Mouse (Mus musculus): Measurements from ENCODE around the gene Dnajc12.
"Not testable (repeated sequence)": the region's sequence is repeated elsewhere in the genome, so short reads cannot be mapped to it uniquely, and the experiment has no call there.

Dnajc12 gene

GRCm38 (mm10) chr10:63386991-63387390 lies 4.7 kb downstream of the Dnajc12 start:
- DNase-seq, result peak; percentile 17

GRCm38 (mm10) chr10:63388948-63389347 lies 6.7 kb downstream of the Dnajc12 start:
- no peak for DNase-seq

DNA sequence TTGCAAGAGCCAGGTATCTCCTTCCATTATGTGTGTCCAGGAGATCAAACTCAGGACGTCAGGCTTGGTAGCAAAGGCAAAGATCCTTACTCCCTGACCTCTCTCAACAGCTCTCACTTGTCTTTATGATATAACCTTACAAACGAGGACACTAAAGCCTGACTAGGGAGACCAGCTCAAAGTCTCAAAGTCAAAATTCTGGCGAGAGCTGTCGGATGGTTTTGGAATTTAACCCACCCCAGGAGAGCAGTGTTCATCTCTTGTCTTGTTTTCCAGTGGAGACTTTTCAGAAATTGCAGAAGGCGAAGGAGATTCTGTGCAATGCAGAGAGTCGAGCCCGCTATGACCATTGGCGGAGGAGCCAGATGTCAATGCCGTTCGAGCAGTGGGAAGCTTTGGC lies 14.7 kb downstream of the Dnajc12 start:
- no peak for DNase-seq

DNA sequence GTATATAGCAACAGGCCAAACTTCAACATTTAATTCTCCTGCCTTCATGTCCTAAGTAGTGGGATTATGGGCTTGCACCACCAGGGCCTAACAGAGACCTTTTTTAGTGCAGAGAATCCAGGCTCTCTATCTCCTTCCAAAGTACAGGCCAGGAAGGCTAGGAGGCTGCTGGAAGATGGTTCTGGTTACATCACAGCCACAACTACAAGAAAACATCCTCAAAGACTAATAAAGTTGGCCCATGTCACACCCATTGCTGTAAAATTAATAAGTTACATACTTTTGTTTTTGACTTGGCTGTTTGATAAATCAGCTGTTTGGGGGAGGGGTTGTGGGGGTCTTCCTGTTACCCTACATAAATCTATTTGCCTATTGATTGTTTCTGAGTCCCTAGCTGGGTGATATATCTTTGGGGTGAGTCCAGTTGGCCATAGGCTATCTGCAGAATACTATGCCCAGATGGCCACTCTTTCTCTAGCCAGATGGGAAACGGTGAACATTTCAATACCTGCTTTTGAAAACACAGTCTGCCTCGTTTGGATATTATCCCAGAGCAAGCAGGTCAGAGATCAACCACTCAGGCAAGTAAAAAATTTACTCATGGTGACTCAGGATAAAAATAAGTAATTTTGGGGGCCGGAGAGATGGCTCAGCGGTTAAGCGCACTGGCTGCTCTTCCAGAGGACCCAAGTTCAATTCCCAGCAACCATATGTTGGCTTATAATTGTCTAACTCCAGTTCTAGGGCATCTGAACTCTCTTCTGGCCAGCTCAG lies 20.7 kb downstream of the Dnajc12 start:
- no peak for DNase-seq

GRCm38 (mm10) chr10:63403636-63404035 lies 21.4 kb downstream of the Dnajc12 start:
- DNase-seq, result no peak

DNA sequence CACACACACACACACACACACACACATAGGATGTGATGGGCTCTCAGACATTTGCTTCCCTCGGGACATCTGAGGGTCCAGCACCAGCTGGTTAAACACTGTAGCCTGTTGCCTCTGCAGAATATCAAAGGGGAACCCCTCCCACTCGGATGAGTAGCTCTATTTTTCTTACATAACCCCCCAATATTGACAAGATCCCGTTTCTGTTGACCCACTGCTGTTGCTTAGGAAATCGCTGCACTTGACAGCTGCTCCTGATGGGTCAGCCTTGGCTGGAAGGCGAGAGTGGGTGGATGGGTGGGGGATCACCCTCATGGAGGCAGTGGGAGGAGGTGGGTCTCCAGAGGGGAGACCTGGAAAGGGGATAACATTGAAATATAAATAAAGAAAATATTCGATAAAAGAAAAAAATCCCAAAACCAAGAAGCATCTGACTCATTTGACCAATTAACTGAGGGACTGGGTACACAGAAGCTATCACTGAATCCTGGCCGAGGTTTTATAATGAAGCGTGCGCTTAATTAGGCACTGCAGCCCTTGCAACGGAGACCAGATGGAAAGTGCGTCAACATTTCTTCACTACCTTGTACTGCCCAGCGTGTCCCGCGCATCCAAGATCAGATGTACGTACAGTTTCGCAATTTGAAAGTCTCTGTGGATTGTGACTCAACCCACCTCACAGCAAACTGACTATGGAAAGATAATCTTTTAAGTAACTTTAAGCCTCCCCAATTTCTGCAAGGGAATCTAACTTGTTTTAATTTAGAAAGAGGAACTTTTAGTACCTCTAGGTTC lies 28.1 kb downstream of the Dnajc12 start:
- no peak for DNase-seq

DNA sequence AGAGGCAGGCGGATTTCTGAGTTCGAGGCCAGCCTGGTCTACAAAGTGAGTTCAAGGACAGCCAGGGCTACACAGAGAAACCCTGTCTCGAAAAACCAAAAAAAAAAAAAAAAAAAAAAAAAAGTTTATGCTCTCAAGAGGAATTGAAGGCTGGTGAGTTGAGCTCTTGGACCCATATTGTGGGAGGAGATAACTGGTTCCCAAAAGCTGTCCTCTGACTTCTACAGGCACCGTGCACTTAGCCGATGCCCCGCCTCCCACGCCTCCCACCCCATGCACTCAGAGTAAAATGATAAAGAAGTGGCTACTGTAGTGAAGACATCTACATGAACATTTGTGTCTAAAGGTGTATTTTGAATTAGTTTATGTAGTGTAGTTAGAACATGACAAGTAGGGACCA lies 29.4 kb downstream of the Dnajc12 start:
- not testable (repeated sequence) for DNase-seq

GRCm38 (mm10) chr10:63412756-63413155 lies 30.5 kb downstream of the Dnajc12 start:
- DNase-seq, result no peak

DNA sequence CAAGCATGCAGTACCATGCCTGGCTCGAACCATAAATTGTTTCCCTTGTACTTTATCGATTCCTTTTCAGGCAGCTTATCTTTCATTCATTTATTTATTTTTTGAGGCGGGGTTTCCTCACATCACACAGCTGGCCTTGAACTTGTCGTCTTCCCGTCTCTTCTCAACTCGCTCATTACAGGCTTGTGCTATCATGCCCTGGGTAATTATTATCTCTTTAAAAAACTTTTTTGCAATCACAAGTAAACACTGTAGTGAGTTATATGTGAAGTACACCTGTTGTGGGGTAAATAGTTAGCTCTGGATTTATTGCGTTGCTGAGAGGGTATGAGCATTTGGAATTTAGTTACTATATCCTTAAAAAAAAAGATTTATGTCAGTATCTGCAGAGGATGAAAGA lies 33.0 kb downstream of the Dnajc12 start:
- DNase-seq, result no peak

DNA sequence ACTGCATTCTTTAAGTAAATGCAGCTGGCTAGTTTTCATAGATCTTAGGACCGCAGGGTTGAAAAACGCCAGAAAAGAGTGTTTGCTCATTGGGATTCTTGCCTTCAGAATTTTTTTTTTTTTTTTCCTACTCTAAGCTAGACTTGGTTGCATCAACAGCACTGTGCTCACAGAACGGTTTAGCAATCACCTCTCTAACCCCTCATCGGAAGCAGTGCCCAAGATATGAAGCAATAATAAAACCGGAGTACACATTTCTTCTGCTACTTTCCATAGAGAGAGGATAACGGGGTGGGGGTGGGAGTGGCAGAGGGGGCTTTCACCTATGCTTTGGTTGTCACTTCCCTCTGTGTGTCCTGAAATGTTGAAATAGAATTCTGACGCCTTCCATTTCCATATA lies 33.6 kb downstream of the Dnajc12 start:
- DNase-seq, result no peak

GRCm38 (mm10) chr10:63417061-63417460 lies 34.8 kb downstream of the Dnajc12 start:
- DNase-seq, result no peak

GRCm38 (mm10) chr10:63421739-63422735 lies 39.8 kb downstream of the Dnajc12 start, which contains the start of gene Gm7075:
Gene Gm7075, minus strand, starts transcription at chr10:63421789.
- DNase-seq, result peak; percentile 82

DNA sequence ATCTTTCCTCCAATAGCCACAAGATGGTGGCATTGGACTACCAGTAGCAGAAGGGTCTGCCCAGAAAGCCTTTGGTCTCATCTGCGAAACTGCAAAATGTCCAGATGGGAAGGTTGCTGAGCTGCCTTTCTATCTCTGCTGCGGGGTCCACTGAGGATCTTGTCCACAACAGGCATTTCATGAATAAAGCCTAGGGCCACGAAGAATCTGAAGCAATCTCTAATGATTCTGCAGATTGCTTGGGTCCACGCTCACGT lies 40.4 kb downstream of the Dnajc12 start:
- DNase-seq, result no peak

DNA sequence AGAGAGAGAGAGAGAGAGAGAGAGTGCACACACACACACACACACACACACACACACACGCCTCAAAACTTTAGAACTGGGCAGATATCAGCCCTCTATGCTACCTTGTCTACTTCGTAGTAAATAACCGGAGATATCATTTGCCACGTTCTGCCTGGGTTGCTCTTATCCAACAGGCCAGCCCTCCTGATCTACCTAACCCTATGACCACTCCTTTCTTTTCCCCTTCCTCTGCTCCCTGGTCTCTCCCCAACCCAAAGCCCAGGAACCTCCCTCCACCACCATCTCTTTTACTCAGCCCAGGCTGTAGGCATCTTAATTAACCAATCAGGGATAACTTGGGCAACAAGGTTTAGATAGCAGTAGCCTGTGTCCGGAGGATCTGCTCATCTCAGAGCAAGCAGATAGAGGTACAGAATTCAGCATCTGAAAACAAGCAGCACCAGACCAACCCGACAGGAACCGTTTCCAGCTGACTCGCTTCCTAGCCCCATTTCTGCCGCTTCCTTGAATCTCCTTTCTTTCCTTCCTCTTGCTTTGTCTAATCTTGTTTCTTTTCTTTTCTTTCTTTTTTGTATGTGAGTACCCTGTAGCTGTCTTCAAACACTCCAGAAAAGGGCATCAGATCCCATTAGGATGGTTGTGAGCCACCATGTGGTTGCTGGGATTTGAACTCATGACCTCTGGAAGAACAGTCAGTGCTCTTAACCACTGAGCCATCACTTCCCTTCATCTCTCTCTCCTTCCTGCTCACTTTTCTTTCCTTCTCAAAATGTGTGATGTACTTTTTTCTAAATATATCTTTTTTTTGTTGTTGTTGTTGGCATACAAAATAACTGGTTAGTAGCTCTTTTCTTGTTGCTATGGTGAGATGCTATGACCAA lies 41.6 kb downstream of the Dnajc12 start:
- peak; percentile 45 for DNase-seq

DNA sequence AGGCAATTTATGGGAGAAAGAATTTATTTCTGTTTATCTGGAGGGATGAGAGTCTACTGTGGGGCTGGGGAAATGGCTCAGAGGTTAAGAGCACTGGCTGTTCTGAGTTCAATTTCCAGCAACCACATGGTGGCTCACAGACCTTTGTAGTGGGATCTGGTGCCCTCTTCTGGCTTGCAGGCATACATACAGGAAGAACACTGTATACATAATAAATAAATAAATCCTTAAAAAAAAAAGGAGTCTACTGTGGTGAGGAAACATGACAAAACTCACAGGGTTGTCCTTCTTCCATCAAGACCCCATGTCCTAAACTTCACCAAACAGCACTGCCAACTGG lies 42.2 kb downstream of the Dnajc12 start:
- DNase-seq, result peak; percentile 61

DNA sequence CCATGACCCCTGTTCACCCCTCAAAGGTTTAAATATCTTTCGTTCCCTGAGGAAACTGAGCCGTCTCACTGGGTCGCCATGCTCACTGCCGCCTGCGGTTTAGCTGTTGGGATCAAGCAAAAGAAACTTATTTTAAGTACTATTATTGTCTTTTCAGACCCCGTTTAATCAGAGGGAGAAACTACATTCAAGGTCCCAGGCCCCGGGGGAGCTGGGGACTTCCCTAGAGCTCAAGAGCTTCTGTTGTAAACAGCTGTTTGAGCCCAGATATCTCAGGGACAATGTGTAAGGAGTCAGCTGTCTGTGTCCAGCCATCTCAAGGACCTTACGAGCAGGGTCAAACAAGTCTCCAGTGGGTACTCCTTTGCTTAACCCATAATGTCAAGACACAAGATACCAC lies 44.9 kb downstream of the Dnajc12 start:
- DNase-seq, result no peak

DNA sequence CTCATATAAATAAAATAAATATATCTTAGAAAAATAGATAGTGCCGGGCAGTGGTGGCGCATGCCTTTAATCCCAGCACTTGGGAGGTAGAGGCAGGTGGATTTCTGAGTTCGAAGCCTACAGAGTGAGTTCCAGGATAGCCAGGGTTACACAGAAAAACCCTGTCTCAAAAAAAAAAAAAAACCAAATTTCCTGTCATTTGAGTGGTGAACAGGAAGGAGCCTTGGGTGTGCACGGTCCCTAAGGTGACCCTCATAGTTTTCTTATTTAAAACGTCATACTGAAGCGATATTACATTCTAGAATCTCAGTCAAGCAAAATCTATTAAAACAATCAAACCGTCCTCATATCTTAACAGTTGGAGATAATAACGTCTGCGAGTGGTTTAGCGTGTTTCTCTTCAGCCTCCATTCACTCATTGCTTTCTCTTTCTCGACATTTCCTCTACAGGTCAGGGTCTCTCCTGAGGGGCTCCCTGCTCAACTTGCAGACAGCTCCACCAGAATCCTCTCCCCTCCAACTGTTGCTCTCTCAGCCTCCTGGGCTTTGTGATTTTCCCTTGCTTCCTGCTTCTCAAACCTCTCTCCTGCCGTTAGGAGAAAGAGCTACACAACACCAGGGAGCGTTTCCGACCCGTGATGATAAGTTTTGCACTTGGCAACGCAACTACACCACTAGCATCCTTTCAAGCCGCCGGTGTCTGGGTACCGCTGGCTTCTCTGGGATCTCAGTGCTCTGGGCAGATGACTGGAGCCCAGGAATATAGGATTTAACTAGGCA lies 46.2 kb downstream of the Dnajc12 start:
- peak; percentile 55 for DNase-seq

- DNase-seq, result no peak
These were observed 46.7 kb downstream of the Dnajc12 start for GRCm38 (mm10) chr10:63429023-63429340.

- DNase-seq, result peak; percentile 96
These were observed 47.1 kb downstream of the Dnajc12 start for GRCm38 (mm10) chr10:63429380-63429779.

GRCm38 (mm10) chr10:63429785-63430305 lies 47.6 kb downstream of the Dnajc12 start, which contains the start of gene Ctnna3:
Gene Ctnna3, plus strand, starts transcription at chr10:63430098.
- DNase-seq, result peak; percentile 94

DNA sequence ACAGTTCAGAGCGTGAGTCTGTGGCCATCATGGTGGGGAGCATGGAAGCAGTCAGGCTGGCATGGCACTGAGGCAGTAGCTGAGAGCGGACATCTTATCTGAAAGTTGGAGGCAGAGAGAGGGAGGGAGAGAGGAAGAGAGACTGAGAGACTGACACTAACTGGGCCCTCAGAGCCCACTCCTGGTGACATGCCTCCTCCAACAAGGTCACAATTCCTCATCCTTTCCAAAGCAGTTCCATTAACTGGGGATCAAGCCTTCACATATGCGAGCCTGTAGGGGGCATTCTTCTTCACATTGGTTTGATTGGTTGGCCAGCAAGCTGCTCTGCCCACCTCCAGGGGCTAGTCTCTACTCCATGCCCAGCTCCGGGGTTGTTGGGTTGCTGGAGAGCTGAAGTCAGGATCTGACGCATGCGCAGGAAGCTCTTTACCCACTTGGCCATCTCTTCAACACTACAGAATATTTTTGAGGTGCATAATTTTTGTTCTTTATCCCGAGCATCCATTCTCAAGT lies 49.0 kb downstream of the Dnajc12 start:
- no peak for DNase-seq
